Mouse (Mus musculus): ENCODE data around the gene 1810009A15Rik. TPM values are rescaled to one million over a fixed set of nuclear protein-coding genes. Genes with fewer than 3 reads are reported as not detected.
"Not testable (repeated sequence)": the region's sequence is repeated elsewhere in the genome, so short reads cannot be mapped to it uniquely, and the experiment has no call there.

The 1810009A15Rik gene
- polyA plus RNA-seq, 1 experiment from 2014 or later = 39.0 TPM

DNA sequence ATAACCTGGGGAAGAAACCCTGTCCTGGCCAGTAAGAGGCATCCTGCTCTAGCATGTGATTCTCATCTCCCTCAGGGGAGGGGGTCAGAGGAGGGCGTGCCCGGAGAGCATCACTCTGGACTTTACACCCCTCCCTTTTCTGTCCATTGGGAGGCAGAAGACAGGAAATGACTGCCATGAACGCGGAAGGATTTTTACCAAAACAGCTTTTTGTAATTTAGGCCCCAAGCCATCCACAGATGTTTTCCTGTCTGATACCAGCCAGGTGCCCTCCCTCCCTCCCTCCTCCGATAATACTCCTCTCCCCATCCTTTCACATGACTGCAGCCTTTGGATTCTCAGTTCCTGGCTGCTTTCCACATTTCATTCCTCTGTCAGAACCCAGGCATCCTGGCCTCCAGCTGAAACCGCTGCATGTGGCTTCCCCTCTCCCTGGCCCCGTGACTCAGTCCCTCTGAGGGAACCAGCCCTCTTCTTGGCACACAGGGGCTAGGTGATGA is 38.2 kb upstream of the 1810009A15Rik start, which contains the start of gene Lrrn4cl:
Lrrn4cl (plus strand) TSS at position 367 of the 500 bp plus-strand sequence.
- Histone ChIP-seq H3K4me2 (ENCODE audit: low read depth, low read length) (no peak within 1 kb of the TSS), H3K4me3 (ENCODE audit: low read depth, low read length) (no peak within 1 kb of the TSS), H3K4me1 (ENCODE audit: control insufficient read depth, insufficient read depth, low read length) (no peaks in the 10 kb centered on the region), H3K27ac (ENCODE audit: low read depth, low read length) (no peak within 1 kb of the TSS), H3K9ac (replicated peaks; ENCODE audit: low read depth, low read length) (no peak within 1 kb of the TSS), H3K36me3 (ENCODE audit: control insufficient read depth, insufficient read depth, low read length) (peaks cover 16% of the 10 kb centered on the region; the same call in 1 of the 2 replicates), H3K9me3 (ENCODE audit: control insufficient read depth, low read length) (no peaks in the 10 kb centered on the region), H3K27me3 (ENCODE audit: control insufficient read depth, insufficient read depth, low read length) (no peaks in the 10 kb centered on the region)
- no peak; the same call in 1 of the 2 replicates for ATAC-seq (ENCODE audit: low read depth)
- WGBS = 35% methylated on average over 7 of the region's 7 CpGs

DNA sequence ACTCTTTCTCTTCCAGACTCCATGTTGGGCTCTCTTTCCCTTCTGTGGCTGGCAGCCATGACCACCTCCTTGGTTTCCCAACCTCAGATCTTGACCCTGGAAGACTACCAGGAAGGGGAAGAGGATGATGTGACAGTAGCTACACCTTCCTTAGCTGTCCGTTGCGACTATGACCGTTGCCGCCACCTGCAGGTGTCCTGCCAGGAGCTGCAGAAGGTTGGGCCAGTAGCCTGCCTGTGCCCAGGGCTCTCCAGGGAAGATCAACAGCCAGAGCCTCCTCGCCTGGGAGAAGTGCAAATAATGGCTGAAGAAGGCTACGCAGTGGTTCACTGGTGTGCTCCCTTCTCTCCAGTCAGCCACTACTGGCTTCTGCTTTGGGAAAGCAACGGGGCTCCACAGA is 37.0 kb upstream of the 1810009A15Rik start:
- WGBS = 56% methylated on average over 7 of the region's 7 CpGs
- no peak for ATAC-seq (ENCODE audit: low read depth)
- no peak overlapping the region for H3K9ac ChIP-seq (replicated peaks; ENCODE audit: low read depth, low read length)
- no peaks in the 10 kb centered on the region for H3K27me3 ChIP-seq (ENCODE audit: control insufficient read depth, insufficient read depth, low read length)
- no peak overlapping the region for H3K4me2 ChIP-seq (ENCODE audit: low read depth, low read length)
- no peak overlapping the region for H3K4me3 ChIP-seq (ENCODE audit: low read depth, low read length)
- no peaks in the 10 kb centered on the region for H3K4me1 ChIP-seq (ENCODE audit: control insufficient read depth, insufficient read depth, low read length)
- H3K9me3 ChIP-seq (ENCODE audit: control insufficient read depth, low read length) = no peaks in the 10 kb centered on the region
- peaks cover 5% of the 10 kb centered on the region; the same call in 1 of the 2 replicates for H3K36me3 ChIP-seq (ENCODE audit: control insufficient read depth, insufficient read depth, low read length)
- no peak overlapping the region for H3K27ac ChIP-seq (ENCODE audit: low read depth, low read length)

DNA sequence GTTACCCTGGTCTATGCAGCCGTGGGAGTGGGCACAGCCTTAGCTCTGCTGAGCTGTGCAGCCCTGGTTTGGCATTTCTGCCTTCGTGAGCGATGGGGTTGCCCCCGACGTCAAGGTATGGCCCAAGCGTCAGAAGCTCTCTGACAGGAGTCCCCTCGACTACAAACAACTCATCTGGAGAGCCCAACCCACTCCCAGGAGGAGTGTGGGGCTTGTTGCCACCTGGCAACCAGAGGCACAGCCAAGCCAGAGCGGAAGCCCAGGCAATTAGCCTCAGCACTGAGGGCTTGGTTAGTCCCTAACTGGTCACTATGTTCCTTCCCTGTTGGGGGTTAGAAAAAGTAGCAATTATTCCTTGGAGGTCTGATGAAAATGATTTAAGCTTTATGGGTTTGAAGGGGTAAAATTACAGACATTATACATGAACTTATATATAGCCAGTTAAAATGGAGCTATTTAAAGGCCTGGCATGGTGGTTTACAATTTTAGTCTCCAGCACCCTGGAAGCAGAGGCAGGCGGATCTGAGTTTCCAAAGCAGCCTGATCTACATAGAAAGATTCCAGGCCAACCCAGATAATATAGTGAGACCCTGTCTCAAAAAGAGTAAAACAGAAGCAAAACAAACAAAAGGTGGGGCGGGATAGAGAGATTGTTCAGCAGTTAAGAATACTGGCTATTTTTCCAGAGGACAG is 36.3 kb upstream of the 1810009A15Rik start:
- H3K9ac ChIP-seq (replicated peaks; ENCODE audit: low read depth, low read length) = no peak overlapping the region
- no peak overlapping the region for H3K27ac ChIP-seq (ENCODE audit: low read depth, low read length)
- WGBS = 58% methylated on average over 10 of the region's 10 CpGs
- H3K4me2 ChIP-seq (ENCODE audit: low read depth, low read length) = no peak overlapping the region
- 0 out of 2 replicates have a peak, but pooled peaks cover 4% of the 10 kb centered on the region for H3K36me3 ChIP-seq (ENCODE audit: control insufficient read depth, insufficient read depth, low read length)
- no peaks in the 10 kb centered on the region for H3K27me3 ChIP-seq (ENCODE audit: control insufficient read depth, insufficient read depth, low read length)
- H3K9me3 ChIP-seq (ENCODE audit: control insufficient read depth, low read length) = no peaks in the 10 kb centered on the region
- H3K4me1 ChIP-seq (ENCODE audit: control insufficient read depth, insufficient read depth, low read length) = no peaks in the 10 kb centered on the region
- H3K4me3 ChIP-seq (ENCODE audit: low read depth, low read length) = no peak overlapping the region
- ATAC-seq (ENCODE audit: low read depth) = no peak

DNA sequence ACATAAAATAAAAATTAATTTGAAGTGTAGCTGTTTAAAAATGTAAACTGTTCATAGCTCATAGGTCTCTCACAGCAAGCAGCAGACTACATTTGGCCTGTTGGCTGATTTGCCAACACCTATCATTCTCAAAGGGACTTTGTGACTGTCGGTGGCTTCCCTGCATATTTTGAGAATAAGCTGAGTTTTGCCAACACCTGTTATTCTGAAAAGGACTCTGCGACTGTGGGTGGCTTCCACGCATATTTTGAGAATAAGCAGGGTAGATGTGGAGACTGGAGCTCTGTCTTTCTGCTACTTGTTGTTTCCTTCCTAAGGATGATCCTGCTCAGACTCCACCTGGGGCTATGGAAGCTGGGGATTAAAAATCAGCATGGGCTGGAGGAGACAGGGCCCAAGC is 35.5 kb upstream of the 1810009A15Rik start:
- H3K4me2 ChIP-seq (ENCODE audit: low read depth, low read length) = no peak overlapping the region
- no peak for ATAC-seq (ENCODE audit: low read depth)
- H3K4me1 ChIP-seq (ENCODE audit: control insufficient read depth, insufficient read depth, low read length) = no peaks in the 10 kb centered on the region
- no peak overlapping the region for H3K9ac ChIP-seq (replicated peaks; ENCODE audit: low read depth, low read length)
- H3K27ac ChIP-seq (ENCODE audit: low read depth, low read length) = no peak overlapping the region
- 88% methylated on average over 3 of the region's 3 CpGs for WGBS
- H3K4me3 ChIP-seq (ENCODE audit: low read depth, low read length) = no peak overlapping the region
- H3K36me3 ChIP-seq (ENCODE audit: control insufficient read depth, insufficient read depth, low read length) = no peaks in the 10 kb centered on the region
- H3K27me3 ChIP-seq (ENCODE audit: control insufficient read depth, insufficient read depth, low read length) = no peaks in the 10 kb centered on the region
- no peaks in the 10 kb centered on the region for H3K9me3 ChIP-seq (ENCODE audit: control insufficient read depth, low read length)

DNA sequence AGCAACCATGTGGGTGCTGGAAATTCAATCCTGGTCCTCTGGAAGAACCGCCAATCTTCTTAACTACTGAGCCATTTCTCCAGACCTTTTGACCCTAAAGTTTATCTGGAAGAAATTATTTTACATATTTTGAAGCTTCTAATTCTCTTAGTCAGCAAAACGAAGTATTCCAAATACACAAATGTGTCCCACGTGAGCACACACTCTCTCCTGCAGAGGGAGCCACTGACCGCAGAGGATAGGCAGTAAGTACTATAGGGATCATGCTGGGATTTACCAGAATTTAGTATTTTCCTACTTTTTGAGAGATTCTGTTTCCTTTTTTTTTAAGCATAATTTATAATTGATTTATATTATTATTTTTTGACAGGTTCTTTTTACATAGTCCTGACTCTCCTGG is 31.0 kb upstream of the 1810009A15Rik start:
- Histone ChIP-seq H3K4me2 (ENCODE audit: low read depth, low read length) (no peak overlapping the region), H3K4me1 (ENCODE audit: control insufficient read depth, insufficient read depth, low read length) (no peaks in the 10 kb centered on the region), H3K27me3 (ENCODE audit: control insufficient read depth, insufficient read depth, low read length) (no peaks in the 10 kb centered on the region), H3K36me3 (ENCODE audit: control insufficient read depth, insufficient read depth, low read length) (no peaks in the 10 kb centered on the region), H3K4me3 (ENCODE audit: low read depth, low read length) (no peak overlapping the region), H3K9ac (replicated peaks; ENCODE audit: low read depth, low read length) (no peak overlapping the region), H3K27ac (ENCODE audit: low read depth, low read length) (no peak overlapping the region), H3K9me3 (ENCODE audit: control insufficient read depth, low read length) (no peaks in the 10 kb centered on the region)
- ATAC-seq (ENCODE audit: low read depth) = no peak
- 45% methylated on average over 4 of the region's 4 CpGs for WGBS

DNA sequence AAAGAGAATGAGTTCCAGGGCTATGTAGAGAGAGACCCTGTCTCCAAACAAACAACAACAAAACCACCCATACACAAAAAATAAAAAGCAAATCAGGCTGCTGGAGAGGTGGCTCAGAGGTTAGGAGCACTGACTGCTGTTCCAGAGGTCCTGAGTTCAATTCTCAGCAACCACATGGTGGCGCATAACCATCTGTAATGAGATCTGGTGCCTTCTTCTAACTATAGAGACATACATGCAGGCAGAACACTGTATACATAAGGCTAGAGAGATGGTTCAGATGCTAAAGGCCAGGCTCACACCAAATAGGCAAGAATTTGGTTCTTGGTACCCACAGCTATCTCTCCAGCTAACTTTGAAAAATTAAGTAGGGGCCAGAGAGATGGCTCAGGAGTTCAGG is 29.6 kb upstream of the 1810009A15Rik start:
- H3K4me3 ChIP-seq (ENCODE audit: low read depth, low read length) = no peak overlapping the region
- H3K9me3 ChIP-seq (ENCODE audit: control insufficient read depth, low read length) = no peaks in the 10 kb centered on the region
- no peak overlapping the region for H3K4me2 ChIP-seq (ENCODE audit: low read depth, low read length)
- H3K4me1 ChIP-seq (ENCODE audit: control insufficient read depth, insufficient read depth, low read length) = no peaks in the 10 kb centered on the region
- H3K27me3 ChIP-seq (ENCODE audit: control insufficient read depth, insufficient read depth, low read length) = no peaks in the 10 kb centered on the region
- H3K27ac ChIP-seq (ENCODE audit: low read depth, low read length) = no peak overlapping the region
- H3K9ac ChIP-seq (replicated peaks; ENCODE audit: low read depth, low read length) = no peak overlapping the region
- ATAC-seq (ENCODE audit: low read depth) = no peak
- no peaks in the 10 kb centered on the region for H3K36me3 ChIP-seq (ENCODE audit: control insufficient read depth, insufficient read depth, low read length)
- 17% methylated on average over 1 of the region's 1 CpGs for WGBS

DNA sequence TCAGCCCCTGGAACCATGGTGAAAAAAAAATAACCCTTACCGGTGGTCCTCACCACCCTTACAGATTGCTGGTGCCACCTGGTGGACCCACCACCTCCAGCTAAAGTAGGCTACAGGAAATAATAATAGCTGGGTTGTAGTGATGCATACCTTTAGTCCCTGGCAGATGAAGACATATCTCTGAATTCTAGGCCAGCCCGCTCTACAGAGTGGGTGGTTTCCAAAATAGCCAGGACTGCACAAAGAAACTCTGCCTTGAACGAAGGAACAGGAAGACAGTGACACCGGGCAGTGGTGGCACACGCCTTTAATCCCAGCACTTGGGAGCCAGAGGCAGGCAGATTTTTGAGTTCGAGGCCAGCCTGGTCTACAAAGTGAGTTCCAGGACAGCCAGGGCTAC is 24.4 kb upstream of the 1810009A15Rik start:
- H3K4me2 ChIP-seq (ENCODE audit: low read depth, low read length) = no peak overlapping the region
- no peak overlapping the region for H3K9ac ChIP-seq (replicated peaks; ENCODE audit: low read depth, low read length)
- H3K4me1 ChIP-seq (ENCODE audit: control insufficient read depth, insufficient read depth, low read length) = no peaks in the 10 kb centered on the region
- ATAC-seq (ENCODE audit: low read depth) = no peak
- H3K4me3 ChIP-seq (ENCODE audit: low read depth, low read length) = no peak overlapping the region
- H3K27ac ChIP-seq (ENCODE audit: low read depth, low read length) = no peak overlapping the region
- H3K27me3 ChIP-seq (ENCODE audit: control insufficient read depth, insufficient read depth, low read length) = no peaks in the 10 kb centered on the region
- no peaks in the 10 kb centered on the region for H3K36me3 ChIP-seq (ENCODE audit: control insufficient read depth, insufficient read depth, low read length)
- 87% methylated on average over 6 of the region's 6 CpGs for WGBS
- no peaks in the 10 kb centered on the region for H3K9me3 ChIP-seq (ENCODE audit: control insufficient read depth, low read length)

DNA sequence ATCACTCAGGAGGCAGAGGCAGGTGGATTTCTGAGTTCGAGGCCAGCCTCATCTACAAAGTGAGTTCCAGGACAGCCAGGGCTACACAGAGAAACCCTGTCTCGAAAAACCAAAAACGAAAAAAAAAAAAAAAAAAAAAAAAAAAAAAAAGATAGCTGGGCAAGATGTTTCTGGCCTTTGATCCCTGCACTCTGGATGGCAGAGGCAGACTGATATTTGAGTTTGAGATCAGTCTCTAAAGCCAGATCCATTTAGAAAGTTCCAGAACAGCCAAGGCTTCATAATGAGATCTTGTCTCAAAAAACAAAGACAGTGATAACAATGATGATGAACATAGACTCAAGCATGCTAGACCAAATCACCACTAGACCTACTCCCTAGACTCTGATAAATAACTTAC is 18.3 kb upstream of the 1810009A15Rik start:
- 95% methylated on average over 3 of the region's 3 CpGs for WGBS
- H3K4me2 ChIP-seq (ENCODE audit: low read depth, low read length); ATAC-seq (ENCODE audit: low read depth); H3K4me3 ChIP-seq (ENCODE audit: low read depth, low read length); H3K27ac ChIP-seq (ENCODE audit: low read depth, low read length); H3K27me3 ChIP-seq (ENCODE audit: control insufficient read depth, insufficient read depth, low read length); H3K9ac ChIP-seq (replicated peaks; ENCODE audit: low read depth, low read length); H3K9me3 ChIP-seq (ENCODE audit: control insufficient read depth, low read length): not testable (repeated sequence)
- H3K36me3 ChIP-seq (ENCODE audit: control insufficient read depth, insufficient read depth, low read length) = peaks cover 20% of the 10 kb centered on the region
- peaks cover 11% of the 10 kb centered on the region for H3K4me1 ChIP-seq (ENCODE audit: control insufficient read depth, insufficient read depth, low read length)

DNA sequence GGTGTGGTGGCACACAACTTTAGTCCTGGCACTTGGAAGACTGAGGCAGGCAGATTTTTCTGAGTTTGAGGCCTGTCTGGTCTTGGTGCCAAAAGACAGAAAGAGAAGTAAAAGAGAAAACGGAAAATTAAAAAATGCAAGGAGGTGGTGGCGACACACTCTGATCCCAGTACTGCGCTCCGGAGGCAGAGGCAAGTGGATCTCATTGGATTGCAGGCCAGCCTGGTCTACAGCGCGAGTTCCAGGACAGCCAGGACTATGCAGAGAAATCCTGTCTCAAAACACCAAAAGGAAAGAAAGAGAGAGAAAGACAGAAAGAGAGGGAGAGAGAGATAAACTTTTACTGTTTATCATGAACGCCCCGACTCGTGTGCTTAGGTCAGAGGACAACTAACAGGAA is 17.8 kb upstream of the 1810009A15Rik start:
- peaks cover 11% of the 10 kb centered on the region for H3K4me1 ChIP-seq (ENCODE audit: control insufficient read depth, insufficient read depth, low read length)
- ATAC-seq (ENCODE audit: low read depth) = peak; percentile 33
- WGBS = 61% methylated on average over 9 of the region's 9 CpGs
- H3K4me3 ChIP-seq (ENCODE audit: low read depth, low read length) = peak overlapping the region; percentile 98
- no peaks in the 10 kb centered on the region; the same call in 1 of the 2 replicates for H3K27me3 ChIP-seq (ENCODE audit: control insufficient read depth, insufficient read depth, low read length)
- peaks cover 25% of the 10 kb centered on the region for H3K36me3 ChIP-seq (ENCODE audit: control insufficient read depth, insufficient read depth, low read length)
- H3K4me2 ChIP-seq (ENCODE audit: low read depth, low read length) = peak overlapping the region; percentile 90
- peak overlapping the region; percentile 78 for H3K27ac ChIP-seq (ENCODE audit: low read depth, low read length)
- H3K9ac ChIP-seq (replicated peaks; ENCODE audit: low read depth, low read length) = peak overlapping the region; percentile 97
- no peaks in the 10 kb centered on the region for H3K9me3 ChIP-seq (ENCODE audit: control insufficient read depth, low read length)

All from neural tube, embryonic 14.5 days (tissue).